Comparison of ENCODE assay signal across 28 mouse cellular contexts in the genomic region with DNA sequence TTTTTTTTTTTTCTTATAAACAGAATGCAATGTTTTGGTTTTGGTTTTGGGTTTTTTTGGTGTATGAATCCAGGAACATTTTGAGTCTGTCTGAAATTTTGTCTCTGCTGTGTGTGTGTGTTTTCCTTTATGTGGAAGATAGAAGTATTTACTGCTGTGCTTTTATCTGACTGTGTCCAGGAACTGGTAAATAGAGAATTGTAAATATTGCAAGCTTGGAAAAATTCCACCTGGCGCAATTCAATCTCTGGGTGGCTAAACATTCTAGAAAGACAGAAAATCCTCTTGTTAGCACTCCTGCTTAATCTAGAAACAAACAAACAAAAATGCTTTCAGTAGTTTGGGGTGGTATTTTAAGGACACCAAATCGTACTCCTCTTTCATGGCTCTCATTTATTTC.
"Had no signal": no experiment of that assay in that cellular context is flagged by ENCODE, and none has a peak within 500 bp of the region (broad histone marks: within the 10 kb centered on the region; RNA-seq: fewer than 3 reads in every experiment).

No protein-coding gene starts in this region.

- H3K27me3 ChIP-seq: embryonic facial prominence, embryonic 12.5 days; embryonic facial prominence, embryonic 13.5 days; embryonic facial prominence, embryonic 15.5 days; forebrain, embryonic 15.5 days had no signal

- H3K4me1 ChIP-seq: embryonic facial prominence, embryonic 12.5 days; embryonic facial prominence, embryonic 13.5 days; embryonic facial prominence, embryonic 15.5 days; forebrain, embryonic 12.5 days; forebrain, embryonic 13.5 days; forebrain, embryonic 15.5 days had no signal

- ATAC-seq: forebrain, embryonic 13.5 days; forebrain, embryonic 14.5 days; forebrain, embryonic 15.5 days; forebrain, embryonic 16.5 days; forebrain, postnatal 0 days had no signal

- H3K4me3 ChIP-seq: embryonic facial prominence, embryonic 10.5 days; embryonic facial prominence, embryonic 12.5 days; embryonic facial prominence, embryonic 13.5 days; embryonic facial prominence, embryonic 15.5 days; erythroblast, embryonic 14.5 days; forebrain, embryonic 10.5 days; forebrain, embryonic 12.5 days; forebrain, embryonic 13.5 days; forebrain, embryonic 15.5 days; gastrocnemius, adult 2 months had no signal

- H3K9ac ChIP-seq: embryonic facial prominence, embryonic 12.5 days; embryonic facial prominence, embryonic 13.5 days; embryonic facial prominence, embryonic 15.5 days; forebrain, embryonic 12.5 days; forebrain, embryonic 13.5 days; forebrain, embryonic 15.5 days; forebrain, postnatal 0 days had no signal

- H3K27ac ChIP-seq: embryonic facial prominence, embryonic 10.5 days; embryonic facial prominence, embryonic 12.5 days; embryonic facial prominence, embryonic 13.5 days; embryonic facial prominence, embryonic 15.5 days; forebrain, embryonic 12.5 days; forebrain, embryonic 13.5 days; forebrain, embryonic 15.5 days; gastrocnemius, adult 2 months had no signal

- H3K9me3 ChIP-seq: embryonic facial prominence, embryonic 10.5 days; embryonic facial prominence, embryonic 12.5 days; embryonic facial prominence, embryonic 13.5 days; embryonic facial prominence, embryonic 15.5 days; forebrain, embryonic 10.5 days; forebrain, embryonic 12.5 days; forebrain, embryonic 13.5 days; forebrain, embryonic 15.5 days had no signal

- DNase-seq: cerebellum, adult 2 months; cerebellum, adult 8-10 months; cerebellum, adult 9-10 months; cerebellum, adult 9-11 months; cerebellum, postnatal 10 days; cerebellum, postnatal 14 days; cerebellum, postnatal 25 days; cerebellum, postnatal 36 days; embryo, embryonic 11 days; forebrain, postnatal 0 days; gastrocnemius, adult 2 months; gastrocnemius, postnatal 10 days; gastrocnemius, postnatal 14 days; gastrocnemius, postnatal 25 days; gastrocnemius, postnatal 36 days; heart, adult 11 months; heart, adult 18-20 months had no signal

- H3K4me2 ChIP-seq: embryonic facial prominence, embryonic 12.5 days; embryonic facial prominence, embryonic 13.5 days; embryonic facial prominence, embryonic 15.5 days; forebrain, embryonic 12.5 days; forebrain, embryonic 13.5 days; forebrain, embryonic 15.5 days had no signal

- H3K36me3 ChIP-seq: embryonic facial prominence, embryonic 10.5 days; embryonic facial prominence, embryonic 12.5 days; embryonic facial prominence, embryonic 13.5 days; embryonic facial prominence, embryonic 15.5 days; forebrain, embryonic 10.5 days; forebrain, embryonic 12.5 days; forebrain, embryonic 15.5 days had no signal
